Mouse (Mus musculus) inflammation-experienced regulatory T-cells, adult 6 months (primary cell): ENCODE results near the gene Ctdsp1. TPM values are rescaled to one million over a fixed set of nuclear protein-coding genes. Genes with fewer than 3 reads are reported as not detected.

Source experiments
- ATAC-seq: one replicate; pipeline ENCODE4 v1.8.0; 2017
- polyA plus RNA-seq, 3 experiments: library from polyadenylated mRNA; unstranded; fragments of 100-300 nt; shearing (Covaris generic); gene quantifications; one replicate each; pipeline ENCODE4 v1.2.1; 2017

Ctdsp1 gene
- polyA plus RNA-seq, result 10 to 100 TPM; 28.8 to 39.0 (median 36.1) TPM

DNA sequence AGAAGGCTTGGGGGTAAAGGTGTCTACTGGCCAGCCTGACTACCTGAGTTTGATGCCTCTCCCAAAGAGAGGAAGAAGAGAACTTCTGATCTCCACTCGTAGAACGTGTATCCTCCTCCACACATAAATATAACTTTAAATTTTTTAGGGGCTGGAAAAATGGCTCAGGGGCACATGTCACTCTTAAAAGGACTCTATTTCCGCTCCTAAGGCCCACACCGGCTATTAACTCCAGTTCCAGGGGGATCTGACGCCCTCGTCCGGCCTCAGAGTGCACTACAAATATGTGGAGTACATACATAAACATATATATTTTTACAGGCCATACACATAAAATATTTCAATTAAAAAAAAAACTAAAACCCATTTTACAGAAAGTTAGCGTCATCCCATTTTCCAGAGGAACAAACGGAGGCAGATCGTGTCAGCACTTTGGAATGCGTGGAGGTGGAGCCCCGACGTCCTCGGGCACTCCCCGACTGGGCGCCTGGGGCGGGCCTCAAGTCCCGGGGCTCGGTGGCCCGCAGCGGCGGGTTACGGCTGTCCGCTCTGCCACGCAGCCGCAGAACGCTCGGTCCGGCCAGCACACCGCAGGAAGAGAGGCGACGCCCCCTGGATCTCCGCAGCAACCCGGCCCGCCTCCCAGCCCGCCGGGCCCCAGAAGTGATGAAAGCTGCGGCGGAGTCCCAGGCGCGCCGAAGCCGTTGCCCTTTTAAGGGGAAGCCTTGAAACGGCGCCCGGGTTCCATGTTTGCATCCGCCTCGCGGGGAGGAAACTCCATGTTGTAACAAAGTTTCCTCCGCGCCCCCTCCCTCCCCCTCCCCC lies at the start of gene Ctdsp1:
Ctdsp1 (plus strand) TSS at position 586 of the 825 bp plus-strand sequence.
- ATAC-seq, result peak; percentile 58

DNA sequence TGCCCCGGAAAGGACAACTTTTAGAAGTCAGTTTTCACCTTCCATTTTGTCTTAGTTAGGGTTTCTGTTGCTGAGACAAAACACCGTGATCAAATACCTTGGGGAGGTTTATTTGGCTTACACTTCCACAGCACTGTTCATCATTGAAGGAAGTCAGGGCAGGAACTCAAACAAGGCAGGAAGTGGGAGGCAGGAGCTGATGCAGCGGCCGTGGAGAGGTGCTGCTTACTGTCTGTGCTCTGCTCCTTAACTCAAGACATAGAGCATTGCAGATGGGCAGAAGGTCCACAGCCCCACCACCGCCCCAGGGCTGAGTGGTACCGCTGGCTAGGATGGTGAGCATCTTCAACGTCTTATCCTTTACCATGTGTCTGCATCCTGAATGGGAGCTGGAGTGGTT lies 49.4 kb upstream of the Ctdsp1 start:
- peak; percentile 35 for ATAC-seq

DNA sequence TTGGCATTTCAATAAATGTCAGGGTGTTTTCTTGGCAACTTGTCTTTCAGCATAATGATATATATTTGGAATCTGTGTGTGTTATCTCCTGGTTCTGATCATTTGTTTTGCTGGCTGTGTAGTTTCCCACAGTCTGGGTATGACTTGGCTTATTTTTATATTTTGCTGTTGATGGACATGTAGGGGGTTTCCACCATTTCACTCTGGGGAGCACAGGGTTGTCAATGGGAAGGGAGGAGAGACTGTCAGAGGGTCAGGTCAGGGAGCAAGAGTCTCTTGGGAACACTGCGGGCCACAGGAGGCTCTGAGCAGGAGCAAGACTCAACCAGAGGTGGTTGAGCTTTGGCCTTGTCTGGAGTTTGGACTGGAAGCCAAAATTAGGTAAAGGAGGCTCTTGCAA lies 49.0 kb upstream of the Ctdsp1 start:
- ATAC-seq, result peak; percentile 41

DNA sequence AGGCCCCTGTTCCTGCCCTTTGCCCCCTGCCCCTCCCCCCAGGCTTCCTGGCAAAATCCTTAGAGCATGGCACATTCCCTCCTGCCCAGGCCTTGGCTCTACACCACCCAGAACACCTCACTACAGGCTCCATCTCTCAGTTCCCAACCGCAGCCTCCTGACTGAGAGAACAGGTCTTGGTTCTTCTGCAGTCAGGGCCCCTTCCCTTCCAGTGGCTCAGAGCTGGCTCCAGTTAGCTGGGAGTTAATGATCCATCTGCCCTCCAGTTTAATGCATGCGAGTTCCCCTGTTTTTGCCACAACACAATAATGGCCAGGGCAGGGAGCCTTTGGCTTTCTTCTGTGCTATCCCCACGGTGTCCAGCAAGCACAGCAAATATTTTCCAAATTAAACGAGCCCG lies 48.1 kb upstream of the Ctdsp1 start:
- no peak for ATAC-seq

DNA sequence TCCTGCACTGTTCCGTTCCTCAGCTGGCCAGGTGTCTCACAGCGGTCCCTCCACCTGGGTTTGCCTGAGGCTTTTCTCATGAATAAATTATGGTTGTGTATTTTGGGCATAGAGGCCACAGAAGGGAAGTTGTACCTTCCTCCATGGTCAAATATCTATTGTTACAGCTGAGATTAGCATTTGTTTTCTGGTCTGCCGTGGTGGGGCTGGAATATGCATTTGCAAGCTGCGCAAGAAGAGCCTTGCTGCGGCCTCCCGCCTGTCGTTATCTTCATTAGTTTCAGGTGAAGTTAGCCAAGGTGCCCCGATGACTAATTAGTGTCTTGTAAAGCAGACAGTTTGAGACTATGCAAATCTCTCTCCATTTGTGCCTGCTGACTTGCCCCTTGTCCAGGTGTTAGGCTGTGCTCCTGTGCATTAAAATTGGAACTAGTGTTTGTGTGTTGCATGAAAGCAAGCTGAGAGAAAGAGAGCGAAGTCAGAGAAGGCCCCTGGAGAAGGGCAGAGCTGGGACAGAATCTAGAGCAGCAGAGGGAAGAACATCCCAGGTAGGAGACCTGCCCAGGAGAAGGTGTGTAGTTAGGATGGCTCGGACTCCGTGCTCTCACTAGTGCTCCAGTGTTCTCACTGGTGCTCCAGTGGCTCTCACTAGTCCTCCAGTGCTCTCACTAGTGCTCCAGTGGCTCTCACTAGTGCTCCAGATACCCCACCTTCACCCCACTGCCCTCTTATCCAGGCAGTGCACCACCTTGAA lies 47.0 kb upstream of the Ctdsp1 start:
- no peak for ATAC-seq

DNA sequence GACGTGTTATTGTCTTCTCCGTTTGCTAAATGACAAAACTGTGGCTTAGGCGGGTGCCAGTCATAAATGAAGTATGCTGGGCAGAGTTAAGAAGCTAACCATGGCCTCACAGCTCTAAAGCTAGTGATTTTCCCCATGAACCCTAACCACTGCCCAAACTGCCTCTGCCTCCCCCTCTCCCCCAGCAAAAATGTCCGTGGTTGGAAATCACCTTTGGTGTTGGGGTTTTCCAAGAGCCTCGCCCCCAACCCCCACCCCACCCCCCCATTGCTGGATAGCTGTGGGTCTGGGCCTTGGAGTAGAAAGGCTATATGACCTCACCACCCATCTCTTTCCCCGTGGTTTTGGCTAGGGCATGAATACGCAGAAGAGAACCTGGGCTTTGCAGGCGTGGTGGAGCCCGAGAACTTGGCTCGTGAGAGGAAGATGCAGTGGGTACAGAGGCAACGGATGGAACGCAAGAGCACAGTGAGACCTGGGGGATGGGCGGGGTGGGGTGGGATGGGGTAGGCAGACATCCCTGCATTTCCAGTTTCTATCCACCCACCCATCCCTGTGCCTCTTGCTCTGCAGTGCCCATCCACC lies 40.0 kb upstream of the Ctdsp1 start:
- peak; percentile 52 for ATAC-seq

DNA sequence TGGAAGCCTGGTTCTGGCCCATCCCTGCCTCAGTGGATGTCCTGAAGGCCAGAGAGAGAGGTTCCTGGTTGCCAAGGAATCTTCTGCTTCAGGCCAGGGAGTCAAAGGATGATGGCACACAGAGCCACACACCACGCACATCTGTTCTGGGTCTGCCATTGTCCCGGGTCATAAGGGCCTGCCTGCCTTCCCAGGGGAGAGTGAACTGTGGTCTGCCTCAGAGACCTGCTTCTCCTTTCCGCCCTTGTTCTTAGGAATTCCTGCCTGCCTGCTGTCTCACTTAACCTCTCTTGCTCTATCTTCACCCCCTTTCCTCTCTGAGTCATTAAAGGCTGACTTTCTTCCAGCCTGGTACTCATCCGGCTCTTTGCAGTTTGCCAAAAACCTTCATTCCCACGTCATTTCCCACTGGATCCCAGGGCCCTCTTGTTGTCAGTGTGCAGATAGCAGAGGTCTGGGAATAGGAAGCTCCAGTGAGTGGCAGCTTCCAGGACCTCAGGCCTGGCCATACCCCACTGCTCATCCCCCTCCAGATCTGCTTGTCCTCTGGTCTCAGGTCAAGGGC lies 38.7 kb upstream of the Ctdsp1 start:
- no peak for ATAC-seq

DNA sequence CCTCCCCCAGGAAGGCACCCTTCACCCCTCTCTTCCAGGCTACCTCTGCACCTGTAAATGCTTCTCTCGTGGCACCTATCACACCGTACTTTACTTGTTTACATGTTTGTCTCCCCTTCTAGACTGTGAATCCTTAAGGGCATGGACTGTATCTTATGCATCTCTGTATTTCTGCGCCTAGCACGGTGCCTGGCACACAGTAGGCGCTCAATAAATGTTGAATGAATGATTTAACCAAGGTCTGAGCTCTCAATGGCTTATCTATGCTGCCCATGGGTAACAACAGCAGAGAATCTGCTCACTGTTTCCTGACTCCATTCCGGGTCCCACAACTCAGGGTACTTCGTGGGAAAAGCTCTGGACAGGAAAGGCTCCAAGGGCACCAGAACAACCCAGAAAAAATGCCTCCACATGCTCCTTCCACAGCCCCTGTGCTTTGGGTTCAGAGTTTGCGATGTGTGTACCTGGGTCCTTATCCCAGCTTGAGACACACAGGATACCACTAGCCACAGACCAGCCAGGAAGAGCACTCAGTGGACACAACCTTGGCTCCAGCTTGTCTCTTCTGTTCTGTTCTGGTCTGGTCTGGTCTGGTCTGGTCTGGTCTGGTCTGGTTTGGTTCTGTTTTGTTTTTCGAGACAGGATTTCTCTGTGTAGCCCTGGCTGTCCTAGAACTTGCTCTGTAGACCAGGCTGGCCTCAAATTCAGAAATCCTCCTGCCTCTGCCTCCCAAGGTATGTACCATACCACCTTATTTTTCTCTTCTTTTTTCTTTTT lies 37.7 kb upstream of the Ctdsp1 start:
- ATAC-seq, result no peak

DNA sequence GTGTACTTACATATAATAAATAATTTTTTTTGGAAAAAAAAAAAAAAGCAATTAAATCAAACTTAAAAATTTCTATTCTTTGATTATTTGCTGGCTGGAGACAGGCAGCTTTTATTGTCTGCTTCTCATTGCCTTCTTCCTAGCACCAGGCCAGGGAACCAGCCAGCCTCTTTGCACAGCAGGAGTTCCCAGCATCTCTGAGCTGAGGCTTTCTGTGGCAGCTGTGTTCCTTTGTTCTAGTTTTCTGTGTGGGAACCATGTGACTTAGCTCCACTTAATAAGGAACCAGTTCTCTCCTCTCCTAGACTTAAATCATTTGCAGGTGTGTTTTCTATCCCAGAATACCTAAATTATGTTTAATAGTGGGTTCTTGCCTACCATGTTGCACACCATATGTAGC lies 33.8 kb upstream of the Ctdsp1 start:
- no peak for ATAC-seq

DNA sequence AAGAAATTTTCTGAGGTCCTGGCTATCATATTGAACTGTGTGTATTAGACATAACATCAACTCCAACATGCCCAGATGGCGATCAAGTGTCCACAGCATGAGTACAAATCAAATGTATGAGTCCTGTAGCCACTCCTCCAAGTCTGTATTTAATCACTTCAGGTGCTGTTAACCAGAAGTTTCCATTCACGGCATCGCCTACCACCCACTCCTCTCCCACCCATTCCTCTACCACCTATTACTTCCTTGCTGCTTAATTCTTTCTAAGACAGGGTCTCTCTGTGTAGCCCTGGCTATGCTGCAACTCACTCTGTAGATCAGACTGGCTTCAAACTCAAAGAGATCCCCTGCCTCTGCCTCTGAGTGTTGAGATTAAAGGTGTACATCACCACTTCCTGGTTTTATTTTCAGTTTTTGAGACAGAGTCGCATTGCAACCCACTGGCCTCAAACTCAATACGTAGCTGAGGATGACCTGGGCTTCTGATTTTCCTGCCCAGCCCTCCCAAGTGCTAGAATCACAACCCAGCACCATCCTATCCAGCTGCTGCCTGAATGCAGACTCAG lies 31.3 kb upstream of the Ctdsp1 start:
- peak; percentile 63 for ATAC-seq

DNA sequence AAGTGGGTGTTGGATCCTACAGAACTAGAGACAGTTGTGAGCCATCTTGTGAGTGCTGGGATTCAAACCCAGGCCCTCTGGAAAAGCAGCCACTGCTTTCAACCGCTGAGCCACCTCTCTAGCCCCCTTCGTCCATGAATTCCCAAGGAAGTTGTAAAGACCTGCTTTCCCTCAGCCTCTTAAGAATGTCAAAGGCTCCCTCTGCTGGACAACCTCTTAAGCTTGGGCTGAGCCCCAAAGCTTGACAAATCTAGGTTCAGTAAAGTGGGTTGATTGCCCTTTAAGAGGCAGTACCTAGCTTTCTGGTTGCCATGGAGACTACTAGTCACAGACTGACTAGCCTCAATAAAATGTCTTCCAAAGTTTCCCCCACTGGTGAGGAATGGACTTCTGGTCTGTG lies 29.5 kb upstream of the Ctdsp1 start, which contains the start of gene Catip:
Catip (plus strand) TSS at position 297 of the 400 bp plus-strand sequence.
- ATAC-seq, result peak; percentile 77

DNA sequence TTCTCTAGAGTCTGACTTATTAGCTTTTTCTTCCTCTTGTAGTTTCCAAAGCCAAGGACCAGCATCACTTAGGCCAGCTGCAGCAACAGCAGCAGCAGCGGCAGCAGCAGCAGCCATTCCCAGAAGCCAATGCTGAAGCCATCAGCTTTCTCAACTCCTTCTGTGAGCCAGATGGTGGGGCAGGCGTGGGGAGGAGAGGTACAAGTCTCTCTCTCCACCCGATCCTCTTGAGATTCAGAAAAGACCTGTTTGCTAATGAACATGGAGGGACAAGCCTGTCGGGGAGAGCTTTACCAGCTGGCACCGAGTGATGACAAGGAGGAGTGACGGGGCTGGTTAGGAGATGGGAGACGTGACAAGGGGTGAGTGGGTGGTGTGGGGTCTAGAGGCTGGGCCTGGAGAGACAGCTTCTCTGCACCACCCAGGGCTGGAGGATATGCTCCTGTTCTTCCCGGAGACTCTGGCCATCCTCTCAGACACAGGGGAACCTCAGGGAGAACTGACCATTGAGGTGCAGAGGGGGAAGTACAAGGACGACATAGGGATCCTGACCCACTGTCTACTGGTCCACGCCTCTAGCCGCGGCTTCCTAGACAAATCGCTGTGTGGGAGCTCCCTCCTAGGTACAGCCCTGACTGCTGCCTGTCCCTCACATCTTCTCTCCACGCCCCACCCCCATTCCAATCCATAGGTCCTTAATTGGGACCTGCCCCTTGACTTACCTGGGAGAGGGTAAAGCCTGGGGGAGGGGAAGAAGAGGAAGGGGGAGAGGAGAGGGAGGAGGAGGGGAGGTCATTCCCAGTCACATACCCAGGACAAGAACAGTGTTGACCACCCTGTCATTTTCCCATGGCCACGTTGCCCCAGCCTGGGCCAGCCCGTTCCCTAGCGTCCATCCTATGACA lies 28.7 kb upstream of the Ctdsp1 start:
- no peak for ATAC-seq

DNA sequence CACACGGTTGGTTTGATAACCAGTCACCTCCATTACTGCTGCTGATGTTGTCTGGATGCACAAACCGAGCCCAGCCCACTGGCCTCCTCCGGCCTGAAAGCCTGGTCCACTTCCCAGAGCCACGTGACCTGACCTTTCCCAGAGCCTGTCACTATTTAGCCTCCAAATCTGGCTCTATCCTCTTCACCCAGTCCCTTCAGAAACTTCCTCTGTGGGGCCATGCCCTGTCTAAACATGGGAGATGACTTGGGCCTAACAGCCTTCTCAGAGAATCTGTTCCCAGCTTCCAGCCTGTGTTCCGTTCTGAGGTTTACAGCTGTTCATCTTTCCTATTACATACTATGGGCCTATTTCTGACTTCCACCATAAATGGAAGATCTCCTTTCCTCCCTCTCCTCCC lies 27.9 kb upstream of the Ctdsp1 start:
- no peak for ATAC-seq

DNA sequence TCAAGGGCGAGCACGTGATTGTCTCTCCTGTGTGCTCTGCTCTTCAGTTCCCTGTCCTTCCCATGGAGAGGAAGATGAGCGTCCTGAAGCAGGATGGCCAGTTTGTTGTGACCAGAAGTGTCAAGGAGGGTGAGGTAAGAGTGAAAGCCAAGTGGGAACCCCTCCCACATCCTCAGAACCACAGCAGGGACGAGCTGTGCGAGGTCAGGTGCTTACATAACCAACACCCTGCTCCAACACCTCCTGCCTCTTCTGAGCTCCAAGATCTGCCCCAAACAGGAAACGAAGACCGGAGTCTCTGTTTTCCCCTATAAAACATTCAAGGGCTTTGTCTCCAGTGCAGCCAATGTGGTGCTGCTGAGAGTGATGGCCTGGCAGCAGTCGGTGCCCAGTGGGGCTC lies 27.0 kb upstream of the Ctdsp1 start:
- no peak for ATAC-seq

DNA sequence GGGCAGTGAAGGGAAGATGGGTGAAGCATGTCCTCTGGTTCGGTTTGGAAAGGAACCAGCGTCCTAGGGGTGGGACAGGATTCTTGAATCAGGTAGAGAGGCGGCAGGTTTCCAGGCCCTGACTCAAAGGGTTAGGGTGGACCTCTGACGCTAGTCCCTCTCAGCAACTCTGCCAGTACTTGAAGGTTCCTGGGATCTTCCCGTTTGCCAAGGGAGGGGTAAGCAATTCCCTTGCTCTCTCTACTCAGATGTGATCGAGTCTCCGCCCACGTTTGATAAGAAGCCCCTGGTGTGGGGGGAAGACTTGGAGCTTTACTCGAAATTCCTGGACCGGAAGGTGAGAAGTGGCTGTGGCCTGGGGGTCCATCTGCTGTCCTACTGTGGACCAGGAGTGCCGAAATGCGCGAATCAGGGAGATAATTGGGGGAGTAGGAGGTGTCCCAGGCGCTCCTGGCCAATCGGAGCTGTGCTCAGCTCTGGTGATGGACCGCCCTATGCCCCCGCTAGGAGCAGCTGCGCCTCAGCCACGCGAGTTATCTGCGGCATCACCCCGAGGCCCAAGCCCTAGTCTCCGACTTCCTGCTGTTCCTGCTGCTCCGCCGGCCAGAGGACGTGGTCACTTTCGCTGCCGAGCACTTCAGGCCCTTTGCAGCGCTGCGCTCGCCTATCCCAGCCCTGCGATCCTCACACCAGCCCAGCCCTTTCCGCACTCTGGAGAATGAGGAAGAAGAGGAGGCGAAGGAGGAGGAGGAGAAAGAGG lies 23.2 kb upstream of the Ctdsp1 start:
- no peak for ATAC-seq

DNA sequence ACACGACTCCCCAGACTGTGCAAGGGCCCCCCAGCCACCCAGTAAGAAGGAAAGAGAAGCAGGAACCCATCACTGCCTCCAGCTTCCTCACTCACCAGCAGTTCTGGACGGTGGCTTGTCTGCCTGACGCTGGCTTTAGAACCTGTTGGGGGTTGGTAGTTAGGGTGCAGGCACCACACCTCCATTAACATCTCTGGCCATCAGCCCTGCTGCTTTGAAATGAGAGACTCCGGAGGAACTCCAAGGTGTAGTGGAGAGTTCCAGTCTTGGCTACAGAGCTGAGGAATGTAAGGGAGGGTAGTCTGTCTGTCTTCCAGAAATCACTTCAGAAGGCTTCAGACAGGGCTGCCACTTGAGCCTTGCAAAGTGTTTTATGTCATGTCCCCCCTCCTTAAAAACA lies 21.3 kb upstream of the Ctdsp1 start:
- no peak for ATAC-seq

DNA sequence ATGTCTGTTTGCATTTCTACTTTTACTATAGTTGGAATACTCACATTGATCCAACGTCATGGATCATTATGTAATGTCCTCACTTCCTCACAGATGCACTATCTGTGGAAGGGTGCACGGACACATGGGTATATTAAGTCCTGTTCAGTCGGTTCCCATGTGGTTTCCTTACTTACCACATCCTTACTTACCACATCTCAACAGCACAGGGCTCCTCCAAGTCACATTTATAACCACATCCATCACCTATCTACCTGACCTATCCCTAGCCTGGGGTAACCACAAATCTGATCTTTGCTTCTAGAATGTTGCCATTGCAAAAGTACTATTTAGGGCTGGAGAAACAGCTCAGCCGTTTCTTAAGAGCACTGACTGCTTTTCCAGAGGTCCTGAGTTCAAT lies 17.9 kb upstream of the Ctdsp1 start:
- no peak for ATAC-seq

DNA sequence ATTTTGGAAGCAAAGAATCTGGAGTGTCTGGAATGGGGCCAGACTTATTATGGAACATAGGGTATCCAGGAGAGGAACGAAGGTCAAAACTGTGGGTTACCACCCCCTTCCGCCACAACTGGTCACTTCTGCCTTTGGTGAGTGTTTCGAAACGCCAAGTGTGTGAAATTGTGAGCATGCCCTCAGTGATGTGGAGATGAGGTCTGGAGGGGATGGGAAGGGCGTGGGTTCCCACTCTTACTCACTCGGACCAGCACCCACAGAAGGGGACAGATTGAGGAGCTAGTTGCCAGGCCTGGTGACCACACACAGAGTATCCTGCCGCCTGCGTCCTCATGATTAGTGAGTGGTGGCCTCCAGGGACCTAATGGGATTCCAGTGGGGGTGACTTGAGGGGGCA lies 16.3 kb upstream of the Ctdsp1 start, which contains the start of gene Slc11a1:
Slc11a1 (plus strand) TSS at position 216 of the 400 bp plus-strand sequence.
- no peak for ATAC-seq

DNA sequence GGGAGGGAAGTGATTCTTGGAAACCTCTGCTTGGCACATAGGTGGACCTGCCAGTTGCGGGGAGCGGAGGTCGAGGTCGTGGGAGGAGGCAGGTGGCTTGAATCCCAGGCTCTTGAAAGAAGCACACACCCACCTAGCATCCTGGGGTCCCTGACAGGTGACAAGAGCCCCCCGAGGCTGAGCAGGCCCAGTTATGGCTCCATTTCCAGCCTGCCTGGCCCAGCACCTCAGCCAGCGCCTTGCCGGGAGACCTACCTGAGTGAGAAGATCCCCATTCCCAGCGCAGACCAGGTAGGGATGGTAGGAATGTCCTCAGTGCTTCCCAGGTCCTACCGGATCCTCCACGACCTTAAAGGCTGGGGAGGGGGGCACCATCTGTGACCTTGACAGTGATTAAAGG lies 15.7 kb upstream of the Ctdsp1 start:
- ATAC-seq, result no peak

DNA sequence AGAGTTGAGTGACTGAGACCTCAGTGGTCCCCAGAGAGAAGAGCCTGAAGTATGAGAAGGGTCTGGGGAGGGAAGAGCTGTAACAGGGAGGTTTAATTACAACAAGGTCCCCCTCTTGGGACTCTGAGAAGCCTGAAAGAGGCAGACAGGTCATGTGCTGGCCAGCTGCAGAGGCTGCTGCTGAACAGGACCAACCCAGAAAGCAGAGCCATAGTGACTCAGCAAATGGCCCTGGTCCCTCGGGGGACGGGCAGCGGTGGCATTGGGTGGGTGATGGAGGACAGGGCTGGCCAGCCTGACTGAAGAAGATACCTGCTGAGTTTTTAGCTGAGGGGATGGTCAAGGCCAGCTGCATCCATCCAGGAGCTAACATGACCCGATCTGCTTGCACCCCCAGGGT lies 14.9 kb upstream of the Ctdsp1 start:
- no peak for ATAC-seq
